Mouse (Mus musculus): ENCODE measurements at regions not wholly inside any gene's neighbourhood (a gene's known extent, or its start where the extent isn't known, plus 50 kb on each side); places are given as distances from the start of the nearest gene placed in this dataset.

- DNase-seq = peak; percentile 18 to 37
Measured at GRCm38 (mm10) chr10:115664567-115664966, 77.0 kb upstream of the Lgr5 start.

GRCm38 (mm10) chr10:115676661-115677060 is 89.1 kb upstream of the Lgr5 start:
- DNase-seq = no peak

GRCm38 (mm10) chr10:115681115-115681514 is 93.5 kb upstream of the Lgr5 start:
- no peak for DNase-seq

GRCm38 (mm10) chr10:115691939-115692338 is 104.4 kb upstream of the Lgr5 start:
- no peak for DNase-seq

GRCm38 (mm10) chr10:115693986-115694833 is 106.6 kb upstream of the Lgr5 start:
- DNase-seq = no peak

- DNase-seq = no peak
Measured at GRCm38 (mm10) chr10:115702358-115702757, 114.3 kb upstream of the Tspan8 start.

- DNase-seq = no peak
Measured at GRCm38 (mm10) chr10:115708623-115709022, 108.0 kb upstream of the Tspan8 start.

- DNase-seq = peak; percentile 51 to 65
Measured at GRCm38 (mm10) chr10:115713896-115714295, 102.7 kb upstream of the Tspan8 start.

- no peak for DNase-seq
Measured at GRCm38 (mm10) chr10:115716178-115716577, 100.5 kb upstream of the Tspan8 start.

- DNase-seq = no peak
Measured at GRCm38 (mm10) chr10:115717064-115717463, 99.6 kb upstream of the Tspan8 start.

- DNase-seq = no peak
Measured at GRCm38 (mm10) chr10:115722589-115722988, 94.0 kb upstream of the Tspan8 start.

- DNase-seq = no peak
Measured at GRCm38 (mm10) chr10:115742634-115743347, 73.8 kb upstream of the Tspan8 start.

GRCm38 (mm10) chr10:115749844-115750243 is 66.8 kb upstream of the Tspan8 start:
- DNase-seq = no peak

GRCm38 (mm10) chr10:115750250-115750649 is 66.4 kb upstream of the Tspan8 start:
- DNase-seq = no peak

- DNase-seq = no peak
Measured at GRCm38 (mm10) chr10:115758667-115759066, 58.0 kb upstream of the Tspan8 start.
